Mouse (Mus musculus) hematopoietic stem cell, adult 5-6 weeks (primary cell): ENCODE measurements around the gene Lsamp. TPM values are rescaled to one million over a fixed set of nuclear protein-coding genes. Genes with fewer than 3 reads are reported as not detected.

Experiments
- ATAC-seq, 2 experiments: fragments of 125-278 bp in 1 of 2; replicated peaks in 1 of 2; 2 replicates each; pipeline ENCODE4 v1.8.0; 2016 to 2017; ENCODE audit warnings: inconsistent platforms in 2 of 2, mild to moderate bottlenecking in 2 of 2, moderate number of reproducible peaks in 2 of 2, low read depth in 1 of 2, moderate TSS enrichment in 1 of 2; ENCODE audit not compliant: low FRiP score in 2 of 2, poor library complexity in 2 of 2, severe bottlenecking in 2 of 2, insufficient read depth in 1 of 2, low TSS enrichment in 1 of 2
- total RNA-seq: library from RNA; stranded (forward); fragments of 172-1452, 232-1000 nt; gene quantifications from 2 replicates; pipeline ENCODE4 v1.2.3, GENCODE M21; 2017

The Lsamp gene
- total RNA-seq, 1 experiment from 2014 or later: not detected

DNA sequence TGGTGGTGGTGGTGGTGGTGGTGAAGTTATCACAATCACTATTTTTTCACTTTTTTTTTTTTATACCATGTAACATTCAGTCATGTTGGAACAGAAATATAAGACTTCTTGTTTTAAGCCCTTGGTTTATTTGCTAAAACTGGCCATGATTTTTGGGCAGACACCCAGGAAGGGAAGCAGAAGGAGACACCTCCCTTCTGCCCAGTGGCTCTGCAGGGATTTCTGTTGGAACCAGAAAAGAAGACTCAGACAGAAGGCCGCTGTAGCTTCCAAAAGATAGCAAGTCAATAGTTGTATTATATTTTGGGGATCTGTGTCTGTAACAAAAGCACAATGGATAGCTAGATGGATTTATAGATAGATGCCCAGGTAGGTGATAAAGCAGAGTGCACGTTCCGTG lies 1691.6 kb downstream of the Lsamp start:
- no peak for ATAC-seq

DNA sequence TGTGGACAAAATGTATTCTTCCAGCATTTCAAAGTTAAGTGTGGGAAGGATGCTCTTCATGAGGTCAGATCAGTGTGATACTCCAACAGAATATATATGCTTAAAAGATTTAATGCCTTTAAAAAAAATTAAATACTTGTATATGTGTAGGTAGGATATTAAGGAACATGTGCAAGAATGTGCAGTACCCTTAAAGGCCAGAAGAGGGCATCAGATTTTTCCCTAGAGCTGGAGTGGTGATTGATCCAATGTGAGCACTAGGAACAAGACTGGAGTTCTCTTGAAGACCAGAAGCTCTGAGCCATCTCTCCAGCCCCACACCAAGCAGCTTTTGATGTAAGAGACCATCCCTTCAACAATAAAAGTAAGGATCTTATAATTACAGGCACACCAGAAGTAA lies 1708.3 kb downstream of the Lsamp start:
- no peak; a peak in 1 of 4 replicates for ATAC-seq

- no peak for ATAC-seq
Observed at GRCm38 (mm10) chr16:41701790-41702428, 1717.7 kb downstream of the Lsamp start.

DNA sequence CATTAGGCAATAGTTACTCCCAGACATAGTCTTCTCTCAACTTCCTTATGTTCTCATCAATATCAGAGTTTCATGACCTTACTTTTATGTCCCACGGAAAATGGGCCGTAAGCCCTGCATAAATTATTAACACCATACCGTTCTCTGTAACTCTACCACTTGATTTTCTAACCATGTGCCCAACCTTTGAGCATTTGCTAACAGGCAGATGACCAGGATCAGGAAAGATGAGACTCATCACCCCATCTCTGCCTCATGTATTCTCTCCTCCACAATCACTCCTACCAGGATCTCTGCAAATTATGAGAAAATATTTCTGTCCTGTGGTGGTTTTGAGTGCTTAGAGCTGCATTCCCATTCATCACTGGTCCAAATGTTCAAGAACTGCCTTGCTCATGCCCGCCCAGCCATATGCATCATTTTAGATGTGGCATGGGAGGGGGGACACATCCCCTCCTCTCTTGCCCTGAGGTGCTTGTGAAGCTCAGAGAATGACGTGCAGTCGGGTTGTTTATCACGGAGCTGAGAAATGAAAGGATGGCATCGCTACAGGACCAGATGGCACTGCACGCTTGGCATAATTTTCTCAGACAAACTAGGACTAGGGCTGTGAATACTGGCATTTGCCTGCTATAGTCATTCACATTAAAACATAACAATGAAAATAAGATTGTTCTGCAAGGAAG lies 1744.9 kb downstream of the Lsamp start:
- ATAC-seq: no peak

GRCm38 (mm10) chr16:41729911-41730310 lies 1745.8 kb downstream of the Lsamp start:
- no peak for ATAC-seq

DNA sequence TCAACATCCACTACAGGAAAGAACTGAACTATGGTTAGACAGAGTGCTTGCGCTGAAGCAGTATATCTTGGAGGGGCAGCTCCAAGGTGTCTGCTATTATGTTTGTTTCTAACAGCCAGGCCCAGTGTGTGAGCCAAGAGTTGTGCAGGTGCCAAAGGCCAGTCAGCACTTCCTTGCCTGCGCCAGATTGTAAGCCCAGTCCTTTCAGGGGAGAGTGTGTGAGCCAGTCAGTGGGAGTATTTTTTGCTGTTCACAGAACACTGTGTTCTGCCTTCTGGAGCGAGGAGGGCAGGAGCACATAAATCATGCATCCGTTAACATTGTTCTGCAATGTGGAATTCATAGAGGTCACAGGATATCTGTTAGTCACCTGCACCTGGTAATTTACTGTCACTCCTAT lies 1760.9 kb downstream of the Lsamp start:
- ATAC-seq: no peak

- no peak for ATAC-seq
Observed at GRCm38 (mm10) chr16:41746235-41746911, 1762.2 kb downstream of the Lsamp start.

DNA sequence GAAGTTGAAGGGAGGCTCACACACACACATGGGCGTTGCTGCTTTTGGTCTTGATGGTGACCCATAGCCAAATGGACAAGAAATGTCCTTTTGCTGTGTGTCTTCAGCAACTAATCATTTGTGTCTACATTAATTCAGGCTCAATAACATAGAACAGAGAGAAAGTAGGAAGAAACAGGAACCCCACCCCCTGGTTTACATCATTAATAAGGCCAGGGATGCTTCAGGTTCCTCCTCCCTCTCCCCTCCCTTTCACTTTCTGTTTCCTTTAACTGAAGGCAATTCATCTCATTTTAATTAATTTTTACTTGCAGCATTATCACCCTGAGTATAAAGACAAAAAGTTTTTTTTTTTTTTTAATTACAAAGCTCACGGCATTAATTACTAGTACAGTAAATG lies 1763.7 kb downstream of the Lsamp start:
- no peak for ATAC-seq

DNA sequence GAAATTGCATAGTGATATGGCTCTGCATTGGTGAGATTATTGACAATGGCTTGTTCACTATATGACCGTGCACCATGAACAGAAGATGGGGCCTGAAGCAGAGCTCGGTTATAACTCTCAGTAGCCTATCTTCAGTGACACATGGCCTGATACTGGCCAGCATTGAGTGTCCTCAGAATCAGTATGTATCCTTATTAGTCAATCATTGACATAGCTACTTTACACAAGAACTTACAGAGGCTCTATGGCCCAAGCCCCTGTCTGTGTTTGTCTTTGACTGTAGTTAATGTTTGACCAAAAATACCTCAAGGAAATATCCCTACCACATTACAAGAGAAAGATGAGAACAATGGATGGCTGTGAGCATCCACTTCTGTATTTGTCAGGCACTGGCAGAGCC lies 1764.6 kb downstream of the Lsamp start:
- no peak for ATAC-seq

DNA sequence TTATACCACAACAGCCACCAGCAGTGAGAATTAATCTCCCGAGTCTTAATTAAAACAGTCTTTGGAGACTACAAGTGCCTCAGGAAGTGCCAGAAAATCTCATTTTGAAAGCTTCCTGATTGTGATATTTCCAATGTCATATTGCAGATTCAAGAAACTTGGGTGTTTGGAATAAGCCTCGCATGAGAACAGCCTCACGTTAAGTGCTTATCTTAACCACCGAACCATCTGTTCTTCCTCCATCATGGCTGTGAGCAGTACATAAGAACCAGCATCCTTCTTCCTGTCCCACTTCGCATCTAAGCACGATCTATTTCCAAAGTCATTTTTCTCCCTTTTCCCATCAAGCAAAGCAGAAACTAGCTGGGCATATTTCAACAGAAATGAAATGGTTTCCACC lies 1780.1 kb downstream of the Lsamp start:
- ATAC-seq: no peak

DNA sequence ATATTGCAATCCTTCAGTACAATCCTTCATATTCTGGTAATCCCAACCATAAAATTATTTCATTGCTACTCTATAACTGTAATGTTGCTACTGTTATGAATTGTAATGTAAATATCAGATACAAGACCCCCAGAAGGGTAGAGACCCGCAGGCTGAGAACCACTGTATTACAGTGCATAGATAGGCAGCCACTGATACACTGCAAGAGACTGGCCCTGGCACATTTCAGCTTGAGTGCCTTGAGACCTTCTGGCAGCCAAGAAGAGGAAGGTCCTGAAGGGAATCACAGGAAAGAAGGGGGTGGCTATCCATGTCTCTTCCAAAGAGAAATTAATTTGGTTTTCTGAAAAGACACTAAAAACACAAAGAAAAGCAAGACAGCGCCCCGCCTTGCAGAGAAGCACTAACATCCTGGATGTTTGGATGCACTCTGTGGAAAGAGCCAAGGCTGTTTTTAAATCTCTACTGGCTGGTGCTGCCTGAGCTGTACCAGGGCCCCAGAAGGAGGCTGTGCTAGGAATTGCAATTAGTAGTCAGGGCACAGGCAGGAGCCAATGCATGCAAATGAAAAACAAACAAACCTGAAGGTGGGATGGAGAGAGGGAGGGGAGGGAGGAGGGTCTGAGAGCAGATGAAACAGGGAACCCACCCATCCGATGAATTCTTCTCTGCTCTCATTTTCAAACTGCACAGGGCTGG lies 1787.4 kb downstream of the Lsamp start:
- no peak for ATAC-seq

GRCm38 (mm10) chr16:41777586-41777985 lies 1793.4 kb downstream of the Lsamp start:
- no peak for ATAC-seq

DNA sequence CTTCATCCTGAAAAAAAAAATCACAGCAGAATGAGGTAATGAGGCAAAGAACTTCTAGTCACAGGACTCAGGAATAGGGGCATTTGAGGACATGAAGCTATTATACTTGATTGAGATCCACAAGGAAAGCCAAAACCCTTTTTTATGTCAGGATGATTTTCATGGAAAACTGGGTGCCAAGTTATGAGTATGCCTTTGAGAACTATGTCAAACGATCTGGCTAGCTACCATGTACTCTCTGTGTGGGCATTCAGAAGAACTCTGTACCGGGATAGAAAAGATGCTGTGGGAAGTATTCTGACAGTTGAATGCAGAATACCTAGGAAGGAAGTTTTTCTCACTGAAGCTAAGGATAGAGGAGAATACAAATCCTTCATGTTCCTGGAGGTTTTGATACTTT lies 1801.4 kb downstream of the Lsamp start:
- no peak for ATAC-seq

- ATAC-seq: no peak
Observed at GRCm38 (mm10) chr16:41786704-41787103, 1802.5 kb downstream of the Lsamp start.

- no peak for ATAC-seq
Observed at GRCm38 (mm10) chr16:41787146-41787545, 1803.0 kb downstream of the Lsamp start.

DNA sequence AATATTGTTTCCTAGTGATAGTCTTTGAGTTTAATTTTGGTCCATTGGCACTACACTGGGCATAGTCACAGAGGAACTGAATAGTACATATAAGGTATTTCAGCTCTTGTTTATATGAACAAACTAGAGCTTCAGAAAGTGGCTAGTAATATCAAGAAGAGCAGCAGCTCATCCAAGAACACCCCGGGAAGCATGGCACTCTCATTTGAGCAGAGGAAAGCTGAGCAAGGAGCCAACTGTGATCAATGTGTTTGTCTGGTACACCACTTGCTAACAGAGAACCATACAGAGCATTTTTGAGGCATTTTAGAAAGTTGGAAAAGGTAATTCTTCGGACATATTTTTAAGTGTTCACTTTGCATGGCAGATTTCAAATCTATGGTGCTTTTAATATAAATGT lies 1805.9 kb downstream of the Lsamp start:
- no peak for ATAC-seq

DNA sequence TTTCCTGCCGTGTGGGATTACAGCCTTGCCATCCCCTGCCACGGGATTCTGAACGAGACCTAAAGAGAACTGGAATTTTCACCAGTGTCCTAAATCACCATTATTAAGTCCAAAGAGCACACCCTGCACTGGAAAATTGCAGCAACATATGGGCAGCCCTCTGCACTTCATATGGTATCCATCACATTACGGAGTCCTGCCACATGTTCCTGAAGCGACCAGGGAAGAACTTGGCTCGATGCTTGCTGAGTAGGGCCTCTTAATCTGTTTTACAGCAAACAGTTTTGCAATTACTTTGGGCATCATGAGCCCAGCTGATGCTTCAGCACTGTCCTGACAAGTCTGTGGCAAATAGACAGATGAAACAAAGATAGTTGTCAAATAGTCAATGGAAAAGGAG lies 1836.2 kb downstream of the Lsamp start:
- no peak for ATAC-seq
